Mouse (Mus musculus) thymus, postnatal 10 days (tissue): Measurements from ENCODE around the gene Frk.
"Not testable (repeated sequence)": the region's sequence is repeated elsewhere in the genome, so short reads cannot be mapped to it uniquely, and the experiment has no call there.

Experiments used
- DNase-seq, 2 experiments: peaks; one replicate each; pipeline ENCODE4 v3.0.0; 2021; ENCODE audit warnings: low spot score in 2 of 2

Frk gene

DNA sequence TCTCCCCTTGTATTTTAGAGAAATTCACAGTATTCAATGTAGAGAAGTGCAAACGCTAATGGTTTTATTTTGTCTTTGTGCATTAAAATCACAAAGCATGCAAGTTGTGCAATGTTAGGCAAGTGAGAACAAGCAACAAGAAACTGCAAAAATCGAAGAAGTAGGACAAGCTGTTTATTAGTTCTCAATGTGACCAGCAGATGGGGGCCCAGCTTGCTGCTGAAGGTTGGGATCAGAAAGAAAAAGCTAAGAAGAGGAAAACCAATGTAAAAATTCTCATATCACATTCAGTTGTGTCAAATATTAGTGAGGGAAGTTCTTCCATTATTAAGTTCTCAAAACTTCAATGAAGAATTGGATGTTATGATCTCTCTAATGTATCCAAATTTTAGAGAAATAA, 134.0 kb downstream of the Frk start:
- no peak for DNase-seq

DNA sequence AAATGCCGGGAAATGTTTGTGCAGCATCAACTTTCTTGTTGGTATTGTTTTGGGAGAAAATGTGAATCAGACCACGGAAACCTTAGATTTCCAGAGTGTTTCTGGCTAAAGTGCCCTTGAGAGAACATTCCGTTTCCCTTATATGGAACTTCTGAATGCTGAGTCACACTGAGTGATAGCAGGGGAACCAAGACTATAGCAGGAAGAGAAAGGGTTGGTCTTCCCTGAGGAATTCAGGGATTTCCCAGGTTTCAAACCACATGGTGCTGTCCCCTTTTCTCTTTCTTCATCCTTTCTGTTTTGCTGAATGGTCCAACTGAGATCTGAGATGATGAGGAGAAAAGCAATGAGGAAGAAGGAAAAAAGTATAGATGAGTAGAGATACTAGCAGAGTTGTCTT, 135.3 kb downstream of the Frk start:
- DNase-seq: no peak

DNA sequence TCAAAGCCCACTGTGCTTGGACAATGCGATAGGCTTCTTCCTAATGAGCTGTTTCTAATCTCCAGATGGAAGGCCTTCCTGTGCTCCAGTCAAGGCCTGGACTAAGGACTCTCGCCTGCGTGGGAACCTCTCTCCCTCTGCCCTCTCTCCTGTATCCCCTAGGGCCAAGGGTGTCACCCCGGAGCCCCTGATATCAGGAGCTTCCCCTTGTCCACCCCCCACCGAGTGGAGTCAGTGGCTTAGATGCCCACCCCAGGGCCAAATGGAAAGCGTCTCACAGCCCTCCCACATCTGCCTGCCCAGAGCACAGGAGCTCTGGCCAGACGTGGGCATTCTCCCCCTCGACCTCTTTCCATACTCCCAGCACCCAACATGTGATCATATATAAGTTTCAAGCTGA, 137.3 kb downstream of the Frk start:
- not testable (repeated sequence) for DNase-seq

DNA sequence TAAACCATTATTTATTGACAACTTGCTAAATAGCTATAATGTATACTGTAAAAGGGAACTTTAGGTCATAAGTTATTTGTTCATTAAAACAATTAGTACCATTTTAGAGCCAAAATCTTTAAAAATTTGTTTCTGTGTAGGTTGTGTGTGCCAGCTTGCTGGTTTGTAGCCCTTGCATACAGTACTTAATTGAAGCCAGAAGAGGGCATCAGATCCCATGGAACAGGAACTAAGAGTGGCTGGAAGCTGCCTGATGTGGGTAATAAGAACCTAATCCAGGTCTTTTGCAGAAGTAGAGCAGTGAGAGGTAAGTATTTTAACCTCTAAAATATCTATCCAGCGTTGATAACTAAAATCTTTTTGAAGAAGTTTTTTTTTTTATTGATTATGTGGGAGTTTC, 155.0 kb downstream of the Frk start:
- DNase-seq: no peak
